Mouse (Mus musculus) frontal cortex, postnatal 25 days (tissue): ENCODE measurements around the gene Tshz2.

Experiments
- DNase-seq, 2 experiments: peaks; one replicate each; pipeline ENCODE4 v3.0.0; 2022; ENCODE audit warnings: low spot score in 2 of 2

Gene Tshz2

DNA sequence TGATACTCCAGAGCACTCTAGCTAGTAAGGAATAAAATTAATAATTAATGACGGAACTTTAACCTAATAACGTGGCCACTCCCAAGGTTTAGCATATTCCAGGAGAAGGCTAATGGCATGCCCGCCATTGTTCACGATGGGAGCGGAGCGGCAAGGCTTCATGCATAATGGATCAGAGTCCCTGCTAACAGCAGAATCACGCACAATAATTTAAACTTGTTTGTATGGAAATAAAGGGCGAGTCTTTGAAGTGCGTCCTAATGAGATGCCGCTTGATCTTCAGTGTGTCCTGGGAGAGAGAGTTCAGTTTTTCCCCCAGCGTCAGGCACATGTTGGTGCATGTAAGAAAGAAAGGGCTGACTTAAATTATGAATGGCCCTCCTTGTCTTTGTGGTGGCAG is 376.9 kb downstream of the Tshz2 start:
- no peak for DNase-seq

DNA sequence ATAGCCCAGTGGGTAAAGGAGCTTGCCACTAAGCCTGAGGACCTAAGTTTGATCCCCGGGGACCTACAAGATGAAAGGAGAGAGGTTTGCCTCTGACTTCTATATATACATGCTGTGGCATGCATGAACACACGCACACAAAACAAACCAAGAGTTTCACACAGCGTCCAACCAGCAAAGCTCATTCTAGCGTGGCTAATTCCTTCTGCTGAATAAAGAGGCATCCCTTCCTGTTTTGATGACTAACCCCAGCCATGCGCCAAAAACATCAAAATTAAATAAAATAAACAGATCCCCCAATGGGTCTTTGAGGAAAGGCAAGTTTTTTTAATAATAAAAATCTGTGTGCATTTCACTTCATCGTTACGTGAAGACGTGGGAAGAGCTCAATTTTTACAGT is 379.0 kb downstream of the Tshz2 start:
- DNase-seq, result no peak

DNA sequence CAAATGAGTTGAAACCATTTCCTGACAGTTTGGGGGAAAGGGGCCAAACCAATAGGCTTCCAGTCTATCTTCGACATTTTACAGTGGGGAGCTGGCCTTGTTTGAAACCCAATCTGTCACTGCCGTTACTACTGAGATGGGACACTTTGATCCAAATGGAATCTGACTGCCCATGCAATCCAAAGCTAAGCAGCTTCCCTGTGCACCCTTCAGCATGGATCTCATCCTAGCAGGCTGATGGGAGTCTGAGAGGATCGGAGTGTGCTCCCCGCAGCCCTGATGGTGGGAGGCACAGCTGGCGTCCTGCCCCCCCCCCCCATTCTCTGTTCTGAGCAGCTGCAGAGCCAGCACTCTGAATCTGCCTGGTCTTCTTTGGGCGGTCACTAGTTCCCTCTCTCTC is 384.5 kb downstream of the Tshz2 start:
- DNase-seq, result no peak

DNA sequence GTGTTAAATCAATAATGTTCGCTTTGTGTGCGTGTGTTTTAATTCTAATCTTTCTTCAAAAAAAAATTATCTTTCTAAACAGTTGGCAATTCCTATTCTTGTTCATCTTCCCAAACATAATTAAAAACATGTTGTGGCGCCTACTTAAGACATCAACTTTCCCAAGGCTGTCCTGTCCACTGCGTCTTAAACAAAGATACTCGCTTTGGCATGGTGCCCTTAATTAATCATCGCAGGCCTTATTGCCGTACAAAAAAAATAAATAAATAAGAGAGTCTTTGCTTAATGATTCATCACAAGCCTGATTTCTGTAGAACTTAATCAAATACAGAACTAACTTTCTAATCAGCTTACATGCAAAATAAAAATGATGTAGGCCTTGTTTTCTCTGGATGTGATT is 385.1 kb downstream of the Tshz2 start:
- no peak for DNase-seq

DNA sequence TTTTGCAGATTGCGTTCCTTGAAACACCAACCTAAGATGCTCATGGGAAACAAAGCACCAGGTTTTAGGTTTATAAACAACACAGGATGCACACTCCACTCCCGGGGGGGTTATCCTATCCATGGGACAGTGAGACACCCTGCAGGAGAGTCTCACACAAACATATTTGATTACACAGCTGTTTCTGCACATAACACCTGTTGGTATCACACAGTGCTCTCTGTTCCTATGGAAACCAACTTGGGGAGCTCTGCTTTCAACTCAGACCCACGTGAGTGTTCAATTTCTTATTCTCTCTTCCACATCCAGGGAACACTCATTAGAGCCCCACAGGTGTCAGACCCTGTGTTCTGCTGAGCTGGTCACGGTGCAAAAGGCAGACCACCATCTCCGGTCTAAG is 390.1 kb downstream of the Tshz2 start:
- no peak for DNase-seq

DNA sequence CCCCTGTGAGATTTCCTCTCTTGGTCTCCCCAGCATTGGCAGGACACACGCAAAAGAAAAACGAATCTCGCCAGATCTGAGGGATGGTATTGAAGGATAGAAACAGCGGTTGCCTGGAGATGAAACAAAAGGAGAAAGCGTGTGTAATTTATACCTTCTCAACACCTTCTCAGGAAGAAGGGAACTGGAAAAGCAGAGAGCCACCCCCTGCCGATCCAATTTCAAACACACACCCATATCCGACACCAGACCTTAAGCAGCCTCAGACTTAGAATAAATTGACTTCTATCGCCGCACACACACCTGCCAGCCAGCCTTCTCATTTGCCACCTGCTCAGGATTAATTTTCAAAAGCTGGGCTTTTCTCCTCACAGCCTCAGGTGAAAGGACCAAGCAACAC is 390.9 kb downstream of the Tshz2 start:
- DNase-seq, result no peak

DNA sequence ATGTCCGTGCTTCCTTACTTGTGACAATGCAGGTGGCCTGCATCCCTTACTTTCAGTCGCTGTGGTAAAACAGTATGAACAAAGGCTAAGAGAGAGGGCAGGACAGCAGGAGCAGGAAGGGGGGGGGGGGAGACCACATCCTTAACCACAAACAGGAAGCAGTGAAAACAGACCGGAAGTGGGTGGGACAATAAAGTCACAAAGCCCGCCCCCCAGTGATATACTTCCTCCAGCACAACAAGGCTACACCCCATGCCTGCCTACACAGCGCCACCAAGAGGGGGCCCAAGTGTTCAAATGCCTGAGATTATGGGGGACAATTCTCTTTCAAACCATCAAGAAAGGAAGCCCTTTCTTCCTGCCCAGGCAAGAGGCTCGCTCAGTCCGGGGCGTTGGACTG is 392.1 kb downstream of the Tshz2 start:
- no peak for DNase-seq

DNA sequence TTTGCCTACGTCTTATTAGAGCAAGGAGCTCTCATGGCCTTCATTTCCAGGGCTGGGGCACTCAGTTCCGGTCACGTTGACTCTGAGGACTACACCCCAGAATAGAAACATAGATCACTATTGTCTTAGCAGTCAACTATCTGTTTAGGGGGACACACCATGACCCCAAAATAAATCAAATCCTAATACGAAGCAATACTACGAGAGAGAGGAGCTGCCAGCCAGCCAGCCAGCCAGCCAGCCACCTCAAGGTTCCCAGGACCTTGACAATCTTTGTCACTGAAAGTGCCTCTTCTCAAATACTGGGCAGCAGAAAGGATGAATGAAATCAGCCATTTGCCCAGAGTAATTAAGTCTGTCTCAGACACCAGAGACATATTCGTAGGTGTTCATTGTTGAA is 393.1 kb downstream of the Tshz2 start:
- no peak for DNase-seq

DNA sequence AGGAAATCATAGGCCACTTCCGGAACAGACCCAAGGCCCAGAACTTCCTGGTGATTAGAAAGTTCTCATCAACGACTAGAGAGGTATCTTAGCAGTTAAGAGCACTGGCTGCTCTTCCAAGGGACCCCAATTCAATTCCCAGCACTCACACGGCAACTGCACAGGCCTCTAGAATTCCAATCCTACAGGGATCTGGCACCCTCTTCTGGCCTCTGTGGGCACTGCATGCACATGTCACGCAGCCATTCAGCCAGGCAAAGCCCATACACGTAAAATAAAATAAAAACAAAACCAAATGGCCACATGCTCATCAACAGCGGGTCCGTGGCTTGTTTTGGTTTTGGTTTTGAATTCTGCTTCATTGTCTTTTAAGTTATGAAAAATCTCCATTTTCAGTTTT is 395.0 kb downstream of the Tshz2 start:
- no peak for DNase-seq

DNA sequence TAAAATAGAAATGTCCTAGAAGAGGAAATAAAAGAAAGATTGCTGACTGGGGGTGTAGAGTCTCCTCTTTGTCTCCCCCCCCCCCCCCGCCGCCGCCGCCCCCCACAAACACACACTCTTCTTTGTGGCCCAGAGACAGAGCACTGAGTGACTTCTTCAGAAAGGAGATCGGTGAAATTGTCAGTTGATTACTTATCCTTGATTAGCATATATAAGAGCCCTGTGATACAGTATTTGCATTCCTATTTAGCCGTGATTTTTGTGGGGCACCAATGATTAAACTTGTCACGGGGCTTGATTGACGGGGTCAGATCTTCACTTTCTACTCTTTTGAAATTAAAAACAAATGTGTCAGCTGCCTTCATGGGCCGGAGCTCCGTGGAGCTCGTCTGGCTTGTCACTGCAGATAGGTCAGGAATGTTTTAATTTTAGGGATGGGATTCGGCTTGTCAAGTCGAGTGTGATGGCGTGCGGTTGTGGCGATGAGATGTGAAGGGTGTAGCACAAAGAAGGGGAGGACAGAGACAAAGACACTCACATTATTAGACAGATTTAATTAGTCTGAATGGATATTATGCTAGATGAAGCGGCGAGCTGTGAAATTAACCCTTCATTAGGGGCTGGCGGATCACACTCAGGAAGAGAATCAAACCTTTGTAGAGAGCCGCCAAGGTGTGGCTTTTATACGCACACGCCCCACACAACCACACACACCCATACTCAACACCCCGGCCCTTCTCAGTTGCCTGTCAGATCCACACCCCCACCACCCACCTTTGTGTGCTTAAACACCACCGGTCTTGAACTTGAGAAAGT is 395.9 kb downstream of the Tshz2 start:
- no peak for DNase-seq

DNA sequence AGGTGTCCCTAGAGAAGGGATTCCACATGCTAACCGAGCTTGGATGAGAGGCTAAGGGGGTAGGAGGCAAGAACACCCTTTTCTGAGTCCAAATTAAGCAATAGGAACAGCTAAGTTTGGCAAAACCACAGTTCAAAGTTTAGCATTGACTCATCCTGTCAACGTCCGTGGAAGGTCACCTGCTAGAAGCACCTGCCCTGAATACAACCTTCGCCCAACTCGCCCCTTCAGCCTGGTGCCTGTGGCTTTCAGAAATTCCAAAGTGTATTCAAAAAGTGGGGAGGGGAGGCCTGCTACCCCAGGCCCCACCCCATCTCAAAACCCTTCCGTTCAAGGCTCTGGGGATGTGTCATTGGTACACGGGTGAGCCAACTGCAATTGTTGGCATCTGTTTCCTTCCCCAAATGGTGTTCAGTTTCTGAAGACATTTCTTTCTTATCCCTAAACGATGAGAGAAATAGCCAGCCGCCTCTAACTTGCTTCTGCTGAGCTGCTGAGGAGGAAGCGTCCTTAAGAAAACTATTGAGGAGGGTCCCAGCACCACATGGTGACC is 396.6 kb downstream of the Tshz2 start:
- no peak for DNase-seq

DNA sequence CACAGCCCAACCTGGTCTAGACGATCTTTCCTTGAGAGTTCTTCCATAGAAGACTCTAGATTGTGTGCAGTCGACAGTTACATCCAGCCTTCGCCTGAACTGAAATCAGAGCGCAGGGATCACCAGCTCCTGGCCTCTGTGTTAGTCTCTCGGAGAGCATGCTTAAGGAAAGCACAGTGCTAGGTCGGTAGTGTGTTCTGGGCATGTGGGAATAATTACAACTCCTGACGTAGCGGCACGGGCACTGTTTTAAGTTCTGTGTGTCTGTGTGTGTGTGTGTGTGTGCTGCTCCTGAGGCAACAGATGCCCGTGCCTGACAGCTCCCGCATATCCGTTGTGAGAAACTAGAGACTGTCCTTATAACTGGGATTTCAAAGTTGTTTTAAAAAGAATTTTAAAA is 398.4 kb downstream of the Tshz2 start:
- no peak for DNase-seq

DNA sequence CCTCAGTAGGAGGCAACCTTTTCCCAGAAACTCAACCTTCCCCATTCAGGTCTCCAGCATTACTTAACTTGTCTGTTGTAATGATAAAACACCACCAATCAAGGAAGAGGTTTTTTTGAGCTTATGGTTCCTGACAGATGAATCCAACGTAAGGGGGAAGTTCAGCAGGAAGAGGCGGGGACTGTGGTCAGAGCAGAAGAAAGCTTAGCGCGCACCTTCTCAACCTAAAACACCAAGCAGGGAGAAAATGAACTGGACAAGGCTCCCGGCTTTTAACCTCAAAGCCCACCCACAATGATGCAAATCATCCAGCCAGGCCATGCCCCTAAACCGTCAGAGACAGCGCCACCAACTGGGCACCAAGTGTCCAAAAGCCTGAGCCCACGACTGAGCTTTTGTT is 399.1 kb downstream of the Tshz2 start:
- DNase-seq, result no peak

DNA sequence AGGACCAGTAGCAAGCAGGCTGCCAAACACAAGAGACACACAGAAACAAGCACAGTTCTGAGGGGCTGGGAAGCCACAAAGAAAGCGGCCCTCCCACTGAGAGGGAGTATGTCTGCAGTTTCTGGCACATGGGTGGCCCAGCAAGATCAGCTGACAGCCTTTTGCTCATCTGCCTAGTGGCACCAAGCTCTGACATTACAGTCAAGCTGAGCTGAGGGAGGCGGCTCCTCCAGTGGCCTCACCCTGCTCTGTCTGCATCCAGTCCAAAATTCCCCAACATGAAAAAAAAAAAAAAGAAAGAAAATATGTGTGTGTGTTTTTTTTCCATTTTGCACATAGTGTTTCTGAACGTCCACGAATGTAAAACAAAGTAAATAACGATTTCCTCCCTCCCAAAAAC is 400.4 kb downstream of the Tshz2 start:
- DNase-seq, result no peak

DNA sequence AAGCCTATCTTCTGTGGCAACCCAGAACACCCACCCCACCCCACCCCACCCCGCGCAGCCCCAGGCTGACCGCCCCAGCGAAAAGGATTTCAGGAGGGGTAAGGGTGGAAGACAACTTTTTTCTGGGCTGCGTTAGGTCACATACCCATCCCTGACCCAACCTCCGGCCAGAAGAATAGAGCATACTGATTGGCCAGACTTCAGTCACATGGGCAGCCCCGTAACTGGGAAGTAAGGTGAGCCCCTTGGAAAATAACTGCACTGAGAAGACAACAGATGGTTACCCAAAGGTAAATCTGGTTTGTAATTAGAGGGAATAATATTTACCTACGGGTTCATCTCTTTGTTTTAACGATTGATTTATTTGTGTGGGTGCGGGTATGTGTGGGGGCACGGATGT is 402.0 kb downstream of the Tshz2 start:
- no peak for DNase-seq

DNA sequence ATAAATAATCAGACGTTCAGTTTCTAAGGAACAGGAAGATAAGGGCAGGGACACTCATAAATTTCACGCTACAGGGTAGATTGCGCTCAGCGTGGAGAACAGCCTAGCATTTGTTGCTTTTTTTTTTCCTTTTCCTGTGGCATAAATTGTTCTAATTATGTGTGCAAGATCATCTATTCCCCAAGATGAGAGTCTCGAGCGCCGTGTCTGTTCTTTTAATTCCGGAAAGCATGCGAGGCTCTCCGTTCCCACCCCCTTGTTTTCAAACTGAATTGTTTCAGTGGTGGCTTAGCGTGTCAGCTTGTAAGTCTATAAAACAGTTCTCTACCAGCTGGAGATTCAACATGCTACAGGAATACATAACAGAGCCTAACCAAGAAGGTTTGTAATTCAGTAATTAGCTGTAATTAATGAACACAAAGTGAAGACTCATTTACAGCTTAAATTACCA is 404.0 kb downstream of the Tshz2 start:
- no peak for DNase-seq

DNA sequence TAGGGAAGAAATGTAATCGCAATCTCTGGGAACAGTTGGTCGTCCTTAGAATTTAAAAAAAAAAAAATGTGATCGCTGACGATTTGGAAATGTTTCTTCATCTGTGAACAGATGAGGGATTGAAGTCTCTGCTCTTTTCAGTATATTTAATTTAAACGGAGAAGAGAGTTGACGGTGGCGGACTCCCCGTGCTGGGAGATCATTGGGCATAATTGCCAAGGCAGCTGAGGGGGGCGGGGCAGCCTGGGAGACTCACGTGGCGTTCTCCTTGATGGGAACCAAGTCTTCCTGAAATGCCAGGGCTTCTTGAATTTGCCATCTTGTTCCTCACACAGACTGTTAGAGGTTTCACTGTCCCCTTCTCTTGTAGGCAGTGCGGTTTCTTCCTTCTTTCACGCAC is 404.5 kb downstream of the Tshz2 start:
- no peak for DNase-seq

DNA sequence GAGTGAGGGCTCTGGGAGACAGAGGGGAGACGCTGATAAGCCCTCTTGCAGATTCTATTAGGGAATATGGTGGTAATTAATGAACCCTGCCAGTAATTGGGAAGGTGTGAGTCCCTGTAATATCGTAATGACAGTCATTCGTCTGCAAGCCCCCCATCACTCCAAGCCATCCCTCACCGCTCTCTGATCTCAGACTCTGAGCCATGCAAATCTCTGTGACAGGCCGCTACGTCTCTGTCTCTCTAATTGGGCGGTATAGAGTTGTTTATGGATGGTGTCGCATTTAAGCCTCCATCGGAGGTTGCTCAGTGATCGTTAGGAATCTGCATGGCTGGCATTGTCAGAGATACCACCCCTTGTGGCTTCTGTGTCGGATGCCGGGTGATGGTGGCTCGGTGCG is 407.0 kb downstream of the Tshz2 start:
- no peak for DNase-seq

DNA sequence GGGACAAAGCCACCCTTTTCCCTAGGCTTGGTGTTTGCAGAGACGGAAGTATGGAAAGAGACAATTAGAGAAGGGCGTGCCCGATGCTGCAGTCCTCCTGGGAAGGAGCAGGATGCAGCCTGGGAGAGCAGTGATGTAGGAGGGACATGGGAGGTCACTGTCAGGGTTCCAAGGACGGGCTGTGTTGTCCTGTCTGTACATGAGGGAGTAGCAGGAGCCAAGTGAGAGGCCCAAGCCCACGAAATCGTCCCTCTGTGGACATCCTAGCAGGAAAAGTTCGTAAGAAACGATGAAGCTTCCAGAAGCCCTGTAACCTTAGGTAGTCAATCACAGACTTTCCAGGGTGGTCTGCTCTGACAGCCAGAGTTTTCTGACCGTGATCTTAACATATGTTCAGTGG is 408.3 kb downstream of the Tshz2 start:
- DNase-seq, result no peak

DNA sequence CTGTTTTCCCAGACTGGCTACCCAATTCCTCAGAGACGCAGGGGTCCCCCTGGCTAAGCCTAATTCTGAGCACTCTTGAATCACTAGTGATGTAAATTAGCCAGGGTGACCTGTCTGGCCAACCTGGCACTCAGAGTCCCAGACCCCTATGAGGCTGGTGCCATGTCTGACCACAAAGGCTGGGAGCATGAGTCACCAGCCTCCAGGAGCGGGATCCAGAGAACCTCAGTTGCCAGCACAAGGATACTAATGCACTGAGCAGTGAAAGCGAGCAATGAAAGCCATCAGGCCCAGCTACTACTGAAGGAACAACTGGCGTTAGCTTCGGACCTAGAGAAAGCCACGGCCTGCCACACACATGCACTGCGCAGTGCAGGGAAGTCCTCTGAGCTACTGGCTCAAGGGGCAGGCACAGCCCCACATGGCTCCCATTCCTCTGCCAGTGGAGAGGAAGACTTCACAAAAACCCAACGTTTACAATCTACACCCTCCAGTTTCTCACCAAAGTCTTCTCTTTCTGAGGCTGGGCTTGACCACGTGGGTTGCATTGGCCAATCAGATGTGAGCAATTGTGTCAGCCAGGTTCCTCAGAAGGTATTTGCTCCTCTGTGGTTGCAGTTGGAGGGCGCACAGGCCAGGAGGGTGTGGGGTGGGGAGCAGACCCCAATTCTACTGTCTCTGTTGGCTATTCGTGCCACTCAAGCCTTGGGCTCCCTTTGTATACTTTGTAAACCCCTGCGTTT is 409.8 kb downstream of the Tshz2 start:
- no peak for DNase-seq

DNA sequence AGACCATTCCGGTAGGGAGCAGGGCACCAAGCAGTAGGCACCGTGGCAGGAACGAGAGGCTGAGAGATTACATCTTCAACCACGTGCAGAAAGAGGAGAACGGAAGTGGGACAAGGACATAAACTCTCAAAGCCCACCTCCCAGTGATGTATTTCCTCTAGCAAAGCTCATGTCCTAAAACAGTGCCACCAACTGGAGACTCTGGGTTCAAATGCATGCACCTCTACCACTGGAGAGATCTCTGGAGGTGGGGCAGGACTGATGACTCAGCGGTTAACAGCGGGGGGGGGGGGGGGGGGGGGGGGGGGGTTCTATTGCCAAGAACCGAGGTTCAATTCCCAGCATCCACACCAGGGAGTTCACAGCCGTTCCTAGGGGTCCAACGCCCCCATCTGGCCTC is 410.5 kb downstream of the Tshz2 start:
- DNase-seq, result no peak

DNA sequence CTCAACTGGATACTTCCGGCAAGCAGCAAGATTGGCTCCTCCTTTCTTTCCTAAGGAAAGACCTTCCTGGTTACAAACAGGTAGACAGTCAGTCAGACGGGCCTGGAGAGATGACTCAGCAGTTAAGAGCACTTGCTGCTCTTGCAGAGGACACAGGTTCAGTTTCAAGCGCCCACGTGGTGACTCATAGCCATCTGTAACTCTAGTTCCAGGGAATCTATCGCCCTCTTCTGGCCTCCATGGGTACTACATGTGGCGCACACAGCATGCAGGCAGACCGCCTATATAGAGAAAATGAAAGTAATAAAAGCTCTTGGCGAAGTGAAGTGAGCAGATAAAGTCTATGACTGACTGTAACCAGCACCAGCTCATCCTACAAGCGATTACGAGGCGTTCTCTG is 413.1 kb downstream of the Tshz2 start:
- no peak for DNase-seq
